Mouse (Mus musculus) intestine, postnatal 0 days (tissue): Measurements from ENCODE around the gene Zfp992. TPM values are rescaled to one million over a fixed set of nuclear protein-coding genes. Genes with fewer than 3 reads are reported as not detected.
A peak's percentile ranks its signal among the peaks of the same experiment; 100 is the strongest.
"Not testable (repeated sequence)": the region's sequence is repeated elsewhere in the genome, so short reads cannot be mapped to it uniquely, and the experiment has no call there.

Experiments
- ATAC-seq: fragments of 200-750 bp; cut with Nextera tagmentation; 2 replicates; pipeline ENCODE4 v1.8.0; 2017; ENCODE audit warnings: mild to moderate bottlenecking, moderate TSS enrichment, moderate library complexity
- H3K27ac ChIP-seq: fragments of 300-500 bp; sonication (generic); 2 replicates; pipeline ENCODE4 v1.5.1; 2014; ENCODE audit warnings: mild to moderate bottlenecking, low read depth, low read length, moderate library complexity
- H3K27me3 ChIP-seq: fragments of 300-500 bp; sonication (generic); replicated peaks from 2 replicates; pipeline ENCODE4 v1.6.1; 2014; ENCODE audit warnings: low read length, mixed read lengths; ENCODE audit not compliant: control insufficient read depth, insufficient read depth
- H3K36me3 ChIP-seq: fragments of 300-500 bp; sonication (generic); 2 replicates; pipeline ENCODE4 v1.6.1; 2014; ENCODE audit warnings: mild to moderate bottlenecking, moderate library complexity; ENCODE audit not compliant: control insufficient read depth, insufficient read depth
- H3K4me1 ChIP-seq: fragments of 300-500 bp; sonication (generic); replicated peaks from 2 replicates; pipeline ENCODE4 v1.6.1; 2014; ENCODE audit warnings: antibody characterized with exemption, low read length, mixed read lengths; ENCODE audit not compliant: control insufficient read depth, insufficient read depth
- H3K4me2 ChIP-seq: fragments of 300-500 bp; sonication (generic); replicated peaks from 2 replicates; pipeline ENCODE4 v1.6.1; 2014; ENCODE audit warnings: low read depth, mild to moderate bottlenecking, moderate library complexity
- H3K4me3 ChIP-seq: fragments of 300-500 bp; sonication (generic); 2 replicates; pipeline ENCODE4 v1.5.1; 2014; ENCODE audit warnings: low read depth, low read length
- H3K9ac ChIP-seq: fragments of 300-500 bp; sonication (generic); 2 replicates; pipeline ENCODE4 v1.6.1; 2014; ENCODE audit warnings: mild to moderate bottlenecking, low read depth, low read length
- H3K9me3 ChIP-seq: fragments of 300-500 bp; sonication (generic); 2 replicates; pipeline ENCODE4 v1.6.1; 2016; ENCODE audit warnings: mixed run types; ENCODE audit not compliant: control insufficient read depth
- CTCF ChIP-seq: sonication (generic); IDR thresholded peaks from 2 replicates; pipeline ENCODE4 v1.5.1; 2016; ENCODE audit warnings: low read depth, mild to moderate bottlenecking, control low read depth, antibody characterized with exemption, moderate library complexity
- WGBS: fragments of 180-500 bp; shearing (Covaris S2); extraction: QIAGEN DNeasy Blood & Tissue Kit; methylation state at CpG from one replicate; pipeline ENCODE4 v1.1.7; 2014; 5-methylcytosine and 5-hydroxymethylcytosine counted together
- polyA plus RNA-seq: library from polyadenylated mRNA; unstranded; fragments of >200 nt; fragmentation: Nextera tagmentation; extraction: Ambion mirVana; gene quantifications from 2 replicates; pipeline ENCODE4 v1.2.1, GENCODE M21; 2015

Gene Zfp992
- polyA plus RNA-seq, 1 experiment from 2014 or later = 4.3 TPM

DNA sequence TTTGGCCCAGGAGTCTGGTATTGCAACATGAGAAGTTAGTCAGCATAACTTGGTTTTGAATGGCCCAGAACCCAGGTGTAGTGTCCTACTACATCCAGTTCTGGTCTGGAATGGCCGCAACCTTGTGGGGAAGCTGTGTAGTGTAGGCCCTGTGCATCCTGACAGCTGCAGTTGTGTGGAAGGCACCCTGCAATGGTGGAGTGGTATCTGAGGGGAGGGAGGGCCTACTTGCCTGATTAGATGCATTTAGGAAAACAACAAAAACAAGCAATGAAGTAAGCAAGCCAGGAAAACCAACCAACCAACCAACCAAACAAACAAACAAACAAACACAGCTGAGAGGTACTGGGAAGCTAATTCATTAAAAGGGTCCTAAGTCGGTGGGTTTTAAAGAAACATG, 3.8 kb downstream of the Zfp992 start:
- not testable (repeated sequence) for H3K9ac ChIP-seq, H3K4me1 ChIP-seq, H3K4me3 ChIP-seq, H3K4me2 ChIP-seq, H3K36me3 ChIP-seq, H3K27me3 ChIP-seq, H3K27ac ChIP-seq, ATAC-seq
- WGBS = 82% methylated on average over 2 of the region's 2 CpGs
- peaks cover 50% of the 10 kb centered on the region for H3K9me3 ChIP-seq

GRCm38 (mm10) chr4:146454170-146454569, 5.3 kb downstream of the Zfp992 start:
- ATAC-seq = not testable (repeated sequence)
- H3K9me3 ChIP-seq = peaks cover 50% of the 10 kb centered on the region
- 50% methylated on average over 1 of the region's 1 CpGs for WGBS

DNA sequence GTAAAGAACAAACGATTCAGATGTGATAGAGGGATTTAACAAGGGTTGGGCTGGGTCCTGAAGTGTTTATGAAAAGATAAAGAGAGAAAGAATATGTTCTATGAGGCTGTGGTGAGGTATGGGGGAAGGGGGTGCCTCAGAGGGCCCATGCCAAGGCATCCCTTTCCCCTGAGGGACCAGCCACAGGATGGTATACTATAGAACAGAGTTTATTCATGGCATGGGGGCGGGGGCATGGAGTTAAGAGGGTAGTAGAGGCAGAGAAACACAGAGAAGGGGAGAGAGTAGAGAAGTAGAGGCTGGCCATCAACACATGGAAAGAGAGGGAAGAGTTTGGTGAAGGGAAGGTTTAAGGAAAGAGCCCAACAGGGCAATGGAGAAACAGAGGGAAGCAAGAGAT, 6.1 kb downstream of the Zfp992 start:
- H3K4me3 ChIP-seq = no peak overlapping the region
- WGBS = 44% methylated on average over 2 of the region's 2 CpGs
- H3K36me3 ChIP-seq = peaks cover 6% of the 10 kb centered on the region; the same call in 1 of the 2 replicates
- no peak overlapping the region for H3K27ac ChIP-seq
- H3K9me3 ChIP-seq = peaks cover 55% of the 10 kb centered on the region
- no peaks in the 10 kb centered on the region for H3K27me3 ChIP-seq
- peak; percentile 3; the same call in 1 of the 2 replicates for ATAC-seq
- H3K4me2 ChIP-seq = no peak overlapping the region
- no peaks in the 10 kb centered on the region for H3K4me1 ChIP-seq
- no peak overlapping the region for H3K9ac ChIP-seq
- no peak for TF ChIP-seq CTCF

More at GRCm38 (mm10) chr4:146454170-146454569, 5.3 kb downstream of the Zfp992 start:
- not testable (repeated sequence) for H3K9ac ChIP-seq, H3K4me2 ChIP-seq, H3K4me3 ChIP-seq, H3K27ac ChIP-seq, H3K27me3 ChIP-seq, H3K36me3 ChIP-seq, H3K4me1 ChIP-seq

- 93% methylated on average over 7 of the region's 7 CpGs for WGBS
- peaks cover 55% of the 10 kb centered on the region for H3K9me3 ChIP-seq
- no peak overlapping the region for H3K4me2 ChIP-seq
- H3K4me3 ChIP-seq = no peak overlapping the region
- peaks cover 6% of the 10 kb centered on the region; the same call in 1 of the 2 replicates for H3K36me3 ChIP-seq
- no peak overlapping the region for H3K9ac ChIP-seq
- ATAC-seq = peak; percentile 25
- no peak overlapping the region for H3K27ac ChIP-seq
- no peaks in the 10 kb centered on the region for H3K27me3 ChIP-seq
- no peak for TF ChIP-seq CTCF
- H3K4me1 ChIP-seq = no peaks in the 10 kb centered on the region
These were observed 6.5 kb downstream of the Zfp992 start for GRCm38 (mm10) chr4:146455321-146455721.

DNA sequence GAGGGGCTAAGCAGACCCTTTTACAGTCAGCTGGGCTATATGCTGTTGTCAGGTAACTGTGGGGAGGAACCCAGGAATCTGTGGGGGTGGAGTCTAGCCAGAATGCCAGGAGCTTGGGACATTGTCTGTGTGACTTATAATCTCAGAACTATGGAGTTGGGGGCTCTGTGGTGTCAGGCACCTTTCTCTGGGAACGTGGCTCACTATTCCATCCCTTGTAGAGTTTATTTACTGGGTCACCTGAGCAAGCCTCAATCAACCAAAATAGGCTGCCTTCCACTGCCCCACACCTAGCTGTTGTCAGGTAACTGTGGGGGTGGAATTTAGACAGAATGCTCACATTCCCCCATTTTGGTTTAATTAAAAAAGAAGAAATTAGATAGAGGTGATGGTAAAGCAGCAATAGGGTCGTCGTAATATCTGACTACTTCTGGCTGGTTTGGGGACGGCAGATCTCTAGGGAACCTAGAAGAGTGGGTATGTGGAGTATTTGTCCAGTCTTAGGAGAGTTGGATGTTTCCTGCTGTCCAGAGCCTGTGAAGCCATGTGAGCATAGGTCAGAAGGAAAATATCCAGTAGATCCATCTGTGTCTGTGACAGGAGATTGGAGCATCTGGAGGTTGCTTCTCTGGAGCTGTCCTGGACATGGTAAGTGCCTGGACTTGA, 7.4 kb downstream of the Zfp992 start:
- ATAC-seq = no peak
- Histone ChIP-seq H3K4me1 (no peaks in the 10 kb centered on the region), H3K4me3 (no peak overlapping the region), H3K36me3 (peaks cover 6% of the 10 kb centered on the region; the same call in 1 of the 2 replicates), H3K4me2 (no peak overlapping the region), H3K9me3 (peaks cover 55% of the 10 kb centered on the region), H3K9ac (no peak overlapping the region), H3K27me3 (no peaks in the 10 kb centered on the region), H3K27ac (no peak overlapping the region)
- TF ChIP-seq CTCF = no peak
- 71% methylated on average over 4 of the region's 4 CpGs for WGBS

- no peak for TF ChIP-seq CTCF
- H3K27me3 ChIP-seq = no peaks in the 10 kb centered on the region
- H3K4me3 ChIP-seq = no peak overlapping the region
- no peak for ATAC-seq
- WGBS = 60% methylated on average over 2 of the region's 2 CpGs
- no peaks in the 10 kb centered on the region for H3K4me1 ChIP-seq
- H3K4me2 ChIP-seq = no peak overlapping the region
- no peak overlapping the region for H3K9ac ChIP-seq
- peaks cover 6% of the 10 kb centered on the region; the same call in 1 of the 2 replicates for H3K36me3 ChIP-seq
- H3K27ac ChIP-seq = no peak overlapping the region
- peaks cover 55% of the 10 kb centered on the region for H3K9me3 ChIP-seq
These were observed 8.3 kb downstream of the Zfp992 start for GRCm38 (mm10) chr4:146457126-146457525.
